Mouse (Mus musculus) ES-CJ7 (cell line): ENCODE data around the gene Kcns3.

Source experiments
- DNase-seq: peaks from one replicate; pipeline ENCODE4 v3.0.0; 2011; ENCODE audit warnings: low read depth, low spot score

Gene Kcns3

DNA sequence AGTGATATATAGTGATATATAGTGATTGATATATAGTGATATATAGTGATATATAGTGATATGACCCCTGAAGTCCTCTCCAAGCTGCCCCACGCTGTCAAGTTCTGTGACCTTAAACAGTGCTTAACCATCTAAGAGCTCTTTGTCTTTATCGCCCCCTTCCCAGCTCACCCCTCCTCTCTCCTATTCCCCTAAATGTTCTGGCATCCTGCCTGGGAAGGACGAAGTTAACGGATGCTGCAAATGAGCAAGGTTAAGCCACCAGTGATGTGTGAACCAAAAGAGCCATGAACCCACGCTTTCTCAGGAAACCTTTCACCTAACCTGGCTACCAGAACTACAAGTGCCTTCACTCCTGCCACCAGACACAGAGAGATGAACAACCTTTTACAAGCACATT lies 64.0 kb downstream of the Kcns3 start:
- no peak for DNase-seq

GRCm38 (mm10) chr12:11071079-11071478 lies 79.8 kb downstream of the Kcns3 start:
- DNase-seq, result no peak

DNA sequence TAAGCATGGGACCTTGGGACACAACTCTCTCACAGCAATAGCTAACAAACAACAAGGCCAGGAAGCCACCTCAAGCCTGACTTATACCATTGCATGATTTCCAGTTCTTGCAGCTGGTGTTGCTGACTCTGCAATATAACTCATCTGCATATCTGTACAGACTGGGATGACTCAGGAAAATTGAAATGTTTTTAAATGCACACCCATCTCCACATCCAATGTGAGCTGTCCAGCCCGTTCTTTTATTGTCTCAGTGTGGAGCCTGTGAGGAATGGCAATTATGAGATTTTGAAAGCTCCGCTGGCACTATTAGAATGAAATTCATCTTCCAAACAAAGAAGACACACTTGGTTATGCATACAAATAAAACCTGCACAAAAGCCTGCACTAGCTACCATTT lies 84.0 kb downstream of the Kcns3 start:
- DNase-seq, result no peak

GRCm38 (mm10) chr12:11052676-11053075 lies 98.2 kb downstream of the Kcns3 start:
- peak; percentile 87 for DNase-seq

GRCm38 (mm10) chr12:11041821-11042220 lies 109.0 kb downstream of the Kcns3 start:
- peak; percentile 65 for DNase-seq
